Comparison of ENCODE assay signal across 7 mouse cellular contexts in genomic region chr10:59880837-59881236, GRCm38 (mm10). TPM values are rescaled to one million over a fixed set of nuclear protein-coding genes. Genes with fewer than 3 reads are reported as not detected.
A peak's percentile ranks its signal among the peaks of the same experiment; 100 is the strongest.
DNase-seq lines count a peak whose midpoint lies in the region; ATAC-seq and TF ChIP-seq lines count a peak whose summit lies in the region.

No protein-coding gene starts in this region.

- ATAC-seq in intestine, embryonic 15.5 days, result 0 out of 2 replicates have a peak, but pooled peaks have one; percentile 4
- ATAC-seq in liver, embryonic 16.5 days (ENCODE audit: low read depth), result no peak

- peaks cover 4% of the 10 kb centered on the region; the same call in 1 of the 2 replicates for H3K27me3 ChIP-seq in E14TG2a.4 (ENCODE audit: insufficient read depth, low read length)
- no peaks in the 10 kb centered on the region for H3K27me3 ChIP-seq in MEL (ENCODE audit: control insufficient read depth in 1 of 2, insufficient read depth in 2 of 2, low read length in 2 of 2)
- H3K27me3 ChIP-seq in intestine, embryonic 15.5 days (replicated peaks), result no peaks in the 10 kb centered on the region
- no peaks in the 10 kb centered on the region for H3K27me3 ChIP-seq in liver, embryonic 16.5 days (ENCODE audit: control insufficient read depth, insufficient read depth, low read depth, low read length)

- H3K4me1 ChIP-seq in E14TG2a.4 (replicated peaks; ENCODE audit: low read depth, low read length) (peaks cover 49% of the 10 kb centered on the region), MEL (ENCODE audit: control insufficient read depth in 1 of 2, insufficient read depth in 2 of 2, low read length in 2 of 2) (peaks cover 6 to 23% of the 10 kb centered on the region in 2 experiments)
- H3K4me1 ChIP-seq in intestine, embryonic 15.5 days (replicated peaks), result peaks cover 11% of the 10 kb centered on the region
- H3K4me1 ChIP-seq in liver, embryonic 16.5 days (ENCODE audit: control insufficient read depth, low read depth, low read length), result peaks cover 65% of the 10 kb centered on the region

- H3K36me3 ChIP-seq in E14TG2a.4 (ENCODE audit: insufficient read depth, low read length) (peaks cover 41% of the 10 kb centered on the region), MEL (ENCODE audit: control insufficient read depth in 1 of 2, insufficient read depth in 2 of 2, low read length in 2 of 2) (peaks cover 0 to 19% of the 10 kb centered on the region in 2 experiments; a peak in 2 of 4 replicates)
- H3K36me3 ChIP-seq in intestine, embryonic 15.5 days, result no peaks in the 10 kb centered on the region
- H3K36me3 ChIP-seq in liver, embryonic 16.5 days (ENCODE audit: control insufficient read depth, insufficient read depth), result no peaks in the 10 kb centered on the region

- peak overlapping the region; percentile 98 for H3K9ac ChIP-seq in MEL (ENCODE audit: control insufficient read depth, low read depth, low read length, poor library complexity, severe bottlenecking)
- H3K9ac ChIP-seq in intestine, embryonic 15.5 days, result peak overlapping the region; percentile 93; the same call in 1 of the 2 replicates
- peak overlapping the region; percentile 99 for H3K9ac ChIP-seq in liver, embryonic 16.5 days (ENCODE audit: low read depth, low read length)

- H3K4me3 ChIP-seq in E14TG2a.4 (replicated peaks; ENCODE audit: low read length) (peak overlapping the region; percentile 98), MEL (ENCODE audit: control insufficient read depth in 1 of 2, insufficient read depth in 1 of 2, low read depth in 2 of 2, low read length in 2 of 2) (peak overlapping the region; percentile 90 to 97; a peak in 3 of 4 replicates)
- peak overlapping the region; percentile 72; the same call in 1 of the 2 replicates for H3K4me3 ChIP-seq in intestine, embryonic 15.5 days (replicated peaks)
- H3K4me3 ChIP-seq in liver, embryonic 16.5 days (ENCODE audit: low read depth, low read length), result peak overlapping the region; percentile 96

- WGBS in intestine, embryonic 15.5 days, result 68% methylated on average over 7 of the region's 7 CpGs
- WGBS in liver, embryonic 16.5 days (ENCODE audit: insufficient replicate concordance), result 42% methylated on average over 7 of the region's 7 CpGs

- TF ChIP-seq POLR2A in MEL (IDR thresholded peaks at IDR 0.05; ENCODE audit: control insufficient read depth in 1 of 2, insufficient read depth in 1 of 2, low read depth in 1 of 2, low read length in 2 of 2, poor library complexity in 1 of 2), result no peak

- no peak for TF ChIP-seq EP300 in MEL (IDR thresholded peaks at IDR 0.05; ENCODE audit: low read depth in 1 of 2, low read length in 2 of 2)

- H3K4me2 ChIP-seq in intestine, embryonic 15.5 days (replicated peaks), result peak overlapping the region; percentile 79
- peak overlapping the region; percentile 69 for H3K4me2 ChIP-seq in liver, embryonic 16.5 days (ENCODE audit: low read depth, low read length)

- TF ChIP-seq CTCF in E14TG2a.4 (conservative IDR thresholded peaks at IDR 0.05; ENCODE audit: low read length), result no peak
- TF ChIP-seq CTCF in MEL (IDR thresholded peaks at IDR 0.05 in 2 of 3, conservative IDR thresholded peaks at IDR 0.05 in 1 of 3; ENCODE audit: control insufficient read depth in 1 of 3, insufficient read depth in 1 of 3, low read depth in 2 of 3, low read length in 3 of 3, poor library complexity in 1 of 3, severe bottlenecking in 1 of 3), result no peak

- H3K27ac ChIP-seq in MEL (ENCODE audit: control insufficient read depth, low read depth, low read length), result peak overlapping the region; percentile 19; the same call in 1 of the 2 replicates
- peak overlapping the region; percentile 100 for H3K27ac ChIP-seq in intestine, embryonic 15.5 days
- H3K27ac ChIP-seq in liver, embryonic 16.5 days (ENCODE audit: low read length), result peak overlapping the region; percentile 100

- peaks cover 42% of the 10 kb centered on the region for H3K79me2 ChIP-seq in MEL (ENCODE audit: control insufficient read depth, insufficient read depth, low read length, poor library complexity)

- H3K9me3 ChIP-seq in E14TG2a.4 (ENCODE audit: low read length) (no peaks in the 10 kb centered on the region), MEL (replicated peaks; ENCODE audit: insufficient read depth, low read length) (no peaks in the 10 kb centered on the region)
- no peaks in the 10 kb centered on the region for H3K9me3 ChIP-seq in intestine, embryonic 15.5 days
- H3K9me3 ChIP-seq in liver, embryonic 16.5 days (replicated peaks; ENCODE audit: control insufficient read depth, low read length), result no peaks in the 10 kb centered on the region

- no peak for TF ChIP-seq RAD21 in MEL (IDR thresholded peaks at IDR 0.05; ENCODE audit: low read depth, low read length)

- DNase-seq in MEL (ENCODE audit: low read depth, low spot score), result no peak
- DNase-seq in thymus, postnatal 4 days, result no peak
- DNase-seq in gastrocnemius, adult 18-20 months (ENCODE audit: low spot score), result no peak
- no peak for DNase-seq in gastrocnemius, adult 8-10 months (ENCODE audit: low spot score in 2 of 2)

TF ChIP-seq in MEL, 35 proteins besides CTCF, POLR2A, EP300 and RAD21:
- TF ChIP-seq MEF2A (IDR thresholded peaks at IDR 0.05; ENCODE audit: extremely low read depth, insufficient replicate concordance, low read depth, low read length, poor library complexity, severe bottlenecking), result no peak
- TF ChIP-seq POLR2AphosphoS2 (IDR thresholded peaks at IDR 0.05; ENCODE audit: low read length), result no peak
- no peak for TF ChIP-seq MYB (IDR thresholded peaks at IDR 0.05; ENCODE audit: low read depth, low read length)
- TF ChIP-seq KAT2A (conservative IDR thresholded peaks at IDR 0.05; ENCODE audit: low read depth, low read length), result no peak
TF ChIP-seq in MEL: peak in this region for 0.

RNA-seq across cellular contexts. Expression of gene Dnajb12, which starts 1.5 kb away (rescaled TPM):
- 13.3 and 17.2 TPM in 2 replicates for total RNA-seq in MEL (2012; rRNA removed)
- polyA plus RNA-seq in MEL (2012; ENCODE audit: insufficient read depth in 1 of 2, insufficient read length in 2 of 2, low read depth in 1 of 2, low replicate concordance in 2 of 2, missing spikeins in 1 of 2), result 100 to 1,000 TPM in 1 of 2 experiments, 10 to 100 TPM in 1; 41.7 to 217 TPM
- 24.5 and 25.2 TPM in 2 replicates for polyA plus RNA-seq in intestine, embryonic 15.5 days (2015; fragmentation: Nextera tagmentation; extraction: Ambion mirVana)
- polyA plus RNA-seq in liver, embryonic 16.5 days (2015; fragmentation: Nextera tagmentation; extraction: Ambion mirVana), result 14.8 and 15.5 TPM in 2 replicates
- total RNA-seq in gastrocnemius, adult 18-20 months (2021), result 10 to 100 TPM; 73.4 to 80.1 TPM
- 10 to 100 TPM; 77.8 to 89.1 (median 82.1) TPM for total RNA-seq in gastrocnemius, adult 8-10 months (2022)

Comparison
In these comparisons a context has a peak if more than half of its experiments do, and no peak if none do; other contexts are left out.
1. H3K27ac ChIP-seq: peak in every context shown above with its lines; median percentile 100 in intestine, embryonic 15.5 days; 100 in liver, embryonic 16.5 days; 19 in MEL.